Mouse (Mus musculus) hindbrain, embryonic 16.5 days (tissue): ENCODE results near the gene Fbxl19. TPM values are rescaled to one million over a fixed set of nuclear protein-coding genes. Genes with fewer than 3 reads are reported as not detected.
"Not testable (repeated sequence)": the region's sequence is repeated elsewhere in the genome, so short reads cannot be mapped to it uniquely, and the experiment has no call there.

Source experiments
- ATAC-seq: fragments of 200-750 bp; cut with Nextera tagmentation; 2 replicates; pipeline ENCODE4 v1.8.0; 2017; ENCODE audit warnings: moderate TSS enrichment, moderate library complexity
- H3K27ac ChIP-seq: fragments of 300-500 bp; sonication (generic); 2 replicates; pipeline ENCODE4 v1.5.1; 2014; ENCODE audit warnings: low read depth, mild to moderate bottlenecking, control low read depth, low read length, moderate library complexity
- H3K27me3 ChIP-seq: fragments of 300-500 bp; sonication (generic); replicated peaks from 2 replicates; pipeline ENCODE4 v1.6.1; 2014; ENCODE audit warnings: low read length; ENCODE audit not compliant: control insufficient read depth, insufficient read depth
- H3K36me3 ChIP-seq: fragments of 300-500 bp; sonication (generic); 2 replicates; pipeline ENCODE4 v1.6.1; 2014; ENCODE audit warnings: mild to moderate bottlenecking, low read length, moderate library complexity, mixed read lengths; ENCODE audit not compliant: control insufficient read depth, insufficient read depth
- H3K4me1 ChIP-seq: fragments of 300-500 bp; sonication (generic); 2 replicates; pipeline ENCODE4 v1.6.1; 2014; ENCODE audit warnings: low read depth, low read length; ENCODE audit not compliant: control insufficient read depth, insufficient read depth
- H3K4me2 ChIP-seq: fragments of 300-500 bp; sonication (generic); 2 replicates; pipeline ENCODE4 v1.6.1; 2014; ENCODE audit warnings: mild to moderate bottlenecking, low read length, control low read depth, moderate library complexity
- H3K4me3 ChIP-seq: fragments of 300-500 bp; sonication (generic); 2 replicates; pipeline ENCODE4 v1.5.1; 2014; ENCODE audit warnings: mild to moderate bottlenecking, low read length, control low read depth, moderate library complexity
- H3K9ac ChIP-seq: fragments of 300-500 bp; sonication (generic); 2 replicates; pipeline ENCODE4 v1.6.1; 2014; ENCODE audit warnings: low read depth, mild to moderate bottlenecking, control low read depth, low read length, moderate library complexity
- H3K9me3 ChIP-seq: fragments of 300-500 bp; sonication (generic); 2 replicates; pipeline ENCODE4 v1.6.1; 2014; ENCODE audit warnings: mild to moderate bottlenecking, low read length, moderate library complexity; ENCODE audit not compliant: control insufficient read depth
- WGBS: fragments of 180-500 bp; shearing (Covaris S2); extraction: QIAGEN DNeasy Blood & Tissue Kit; methylation state at CpG from one replicate; pipeline ENCODE4 v1.1.7; 2014; 5-methylcytosine and 5-hydroxymethylcytosine counted together
- polyA plus RNA-seq: library from polyadenylated mRNA; unstranded; fragments of >200 nt; fragmentation: Nextera tagmentation; extraction: Ambion mirVana; gene quantifications from 2 replicates; pipeline ENCODE4 v1.2.1, GENCODE M21; 2015

Gene Fbxl19
- polyA plus RNA-seq, 1 experiment from 2014 or later, result 6.8 TPM

GRCm38 (mm10) chr7:127719258-127719657 is 25.1 kb upstream of the Fbxl19 start:
- Histone ChIP-seq H3K4me3 (no peak overlapping the region), H3K9me3 (no peaks in the 10 kb centered on the region), H3K36me3 (no peaks in the 10 kb centered on the region), H3K27me3 (no peaks in the 10 kb centered on the region), H3K9ac (no peak overlapping the region), H3K4me2 (no peak overlapping the region), H3K4me1 (peaks cover 7% of the 10 kb centered on the region), H3K27ac (no peak overlapping the region)
- 87% methylated on average over 6 of the region's 6 CpGs for WGBS
- no peak for ATAC-seq

DNA sequence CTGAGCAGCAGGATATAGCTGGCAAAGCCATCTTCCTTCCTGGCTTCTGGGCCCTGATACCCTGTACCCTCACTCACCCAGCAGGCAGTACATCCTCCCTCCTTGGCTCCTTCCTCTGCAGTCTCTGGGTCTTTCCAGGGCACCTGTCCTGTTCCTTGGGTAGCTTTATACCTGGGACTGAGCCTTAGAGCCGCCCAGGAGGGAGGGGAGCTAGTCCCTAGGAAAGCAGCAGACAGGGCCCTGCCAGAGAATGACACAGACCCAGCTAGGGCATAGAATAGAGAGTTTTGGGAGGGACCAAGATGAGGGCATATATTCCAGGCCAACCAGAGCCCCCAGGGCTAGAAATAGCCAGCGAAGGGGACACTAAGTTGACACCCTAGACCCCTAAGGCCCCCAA is 18.9 kb upstream of the Fbxl19 start:
- Histone ChIP-seq H3K4me1 (no peaks in the 10 kb centered on the region), H3K36me3 (no peaks in the 10 kb centered on the region), H3K27me3 (no peaks in the 10 kb centered on the region), H3K9me3 (no peaks in the 10 kb centered on the region), H3K9ac (no peak overlapping the region), H3K4me3 (no peak overlapping the region), H3K4me2 (no peak overlapping the region), H3K27ac (no peak overlapping the region)
- 24% methylated on average over 2 of the region's 2 CpGs for WGBS
- no peak for ATAC-seq

GRCm38 (mm10) chr7:127725924-127726323 is 18.4 kb upstream of the Fbxl19 start:
- no peak overlapping the region for H3K9ac ChIP-seq
- no peaks in the 10 kb centered on the region for H3K9me3 ChIP-seq
- H3K4me1 ChIP-seq, result no peaks in the 10 kb centered on the region
- H3K27me3 ChIP-seq, result no peaks in the 10 kb centered on the region
- no peak overlapping the region for H3K27ac ChIP-seq
- H3K36me3 ChIP-seq, result no peaks in the 10 kb centered on the region
- no peak overlapping the region for H3K4me3 ChIP-seq
- WGBS, result 49% methylated on average over 6 of the region's 6 CpGs
- no peak overlapping the region for H3K4me2 ChIP-seq
- ATAC-seq, result no peak

DNA sequence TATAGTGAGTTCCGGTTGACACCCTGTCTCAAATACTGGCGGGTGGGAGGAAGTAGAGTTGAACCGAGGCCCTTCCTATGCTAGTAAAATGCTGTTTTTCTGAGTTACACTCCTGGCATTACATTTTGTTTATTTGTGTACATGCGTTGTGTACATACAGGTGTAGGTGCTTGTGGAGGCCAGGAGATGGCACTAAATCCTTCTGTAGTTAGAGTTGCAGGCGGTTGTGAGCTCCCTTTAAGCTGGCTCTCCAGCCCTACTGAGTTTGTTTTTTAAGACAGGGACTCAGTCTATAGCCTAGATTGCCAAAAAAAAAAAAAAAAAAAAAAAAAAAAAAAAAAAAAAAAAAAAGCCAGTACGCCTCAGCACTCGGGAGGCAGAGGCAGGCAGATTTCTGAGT is 16.4 kb upstream of the Fbxl19 start:
- Histone ChIP-seq H3K4me1 (no peaks in the 10 kb centered on the region), H3K27ac (no peak overlapping the region), H3K4me2 (no peak overlapping the region), H3K9ac (no peak overlapping the region), H3K4me3 (no peak overlapping the region), H3K9me3 (no peaks in the 10 kb centered on the region), H3K27me3 (no peaks in the 10 kb centered on the region), H3K36me3 (no peaks in the 10 kb centered on the region)
- 88% methylated on average over 7 of the region's 7 CpGs for WGBS
- ATAC-seq, result no peak

DNA sequence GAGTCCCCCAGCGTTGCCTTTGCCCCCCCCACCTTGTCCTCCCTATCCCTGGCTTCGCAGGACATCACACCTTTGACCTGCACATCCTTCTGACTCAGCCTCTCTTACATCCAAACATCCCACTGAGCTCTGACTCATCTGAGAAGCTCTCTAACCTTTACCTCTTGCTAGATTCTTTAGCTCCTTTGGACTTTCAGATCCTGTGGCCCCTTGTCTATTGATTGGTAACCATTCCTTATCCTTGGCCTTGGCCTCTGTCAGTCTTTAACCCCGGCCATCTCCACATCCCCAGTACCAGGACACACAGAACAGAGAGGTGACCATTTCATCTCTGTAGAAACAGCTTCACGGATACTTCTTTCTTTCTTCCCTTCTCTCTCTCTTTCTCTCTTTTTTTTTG is 14.2 kb upstream of the Fbxl19 start:
- Histone ChIP-seq H3K36me3 (no peaks in the 10 kb centered on the region), H3K9me3 (no peaks in the 10 kb centered on the region), H3K4me2 (no peak overlapping the region), H3K27ac (no peak overlapping the region), H3K4me3 (no peak overlapping the region), H3K4me1 (no peaks in the 10 kb centered on the region), H3K27me3 (no peaks in the 10 kb centered on the region), H3K9ac (no peak overlapping the region)
- WGBS, result 65% methylated on average over 4 of the region's 4 CpGs
- no peak for ATAC-seq

- no CpG with 5 or more reads among the region's 5 CpGs for WGBS
- not testable (repeated sequence) for H3K27me3 ChIP-seq, H3K9ac ChIP-seq, H3K4me2 ChIP-seq, H3K9me3 ChIP-seq, H3K4me3 ChIP-seq, ATAC-seq, H3K36me3 ChIP-seq, H3K27ac ChIP-seq, H3K4me1 ChIP-seq
These were observed 12.3 kb upstream of the Fbxl19 start, which contains the start of gene Ctf2 for GRCm38 (mm10) chr7:127732066-127732465. Gene Ctf2 (minus strand): TSS chr7:127732166.

DNA sequence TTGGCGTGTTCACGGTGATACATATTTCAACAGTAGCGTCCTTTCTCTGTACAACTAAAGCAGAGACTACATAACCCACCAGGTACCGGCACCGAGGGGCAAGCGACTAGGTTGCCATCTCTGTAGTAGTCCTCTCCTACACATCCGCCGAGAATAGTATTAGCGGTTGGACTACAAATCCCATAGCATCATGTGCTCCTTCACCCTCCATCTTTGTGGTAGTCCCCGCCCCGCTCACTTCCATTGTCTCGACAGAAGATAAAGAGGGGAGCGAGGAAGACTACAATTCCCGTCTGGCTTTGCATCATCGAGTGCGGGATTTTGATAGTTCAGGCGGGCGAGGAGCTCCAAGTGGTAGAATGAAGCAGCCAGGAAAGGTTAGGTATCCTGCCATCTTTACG is 908 bp downstream of the Fbxl19 start:
- H3K4me3 ChIP-seq, result peak overlapping the region; percentile 90
- peaks cover 10% of the 10 kb centered on the region for H3K36me3 ChIP-seq
- peak; percentile 88 for ATAC-seq
- peak overlapping the region; percentile 54 for H3K9ac ChIP-seq
- peak overlapping the region; percentile 59 for H3K4me2 ChIP-seq
- no peaks in the 10 kb centered on the region for H3K27me3 ChIP-seq
- H3K4me1 ChIP-seq, result peaks cover 16% of the 10 kb centered on the region
- under 1% methylated on average over 19 of the region's 19 CpGs for WGBS
- H3K27ac ChIP-seq, result peak overlapping the region; percentile 85
- no peaks in the 10 kb centered on the region for H3K9me3 ChIP-seq

DNA sequence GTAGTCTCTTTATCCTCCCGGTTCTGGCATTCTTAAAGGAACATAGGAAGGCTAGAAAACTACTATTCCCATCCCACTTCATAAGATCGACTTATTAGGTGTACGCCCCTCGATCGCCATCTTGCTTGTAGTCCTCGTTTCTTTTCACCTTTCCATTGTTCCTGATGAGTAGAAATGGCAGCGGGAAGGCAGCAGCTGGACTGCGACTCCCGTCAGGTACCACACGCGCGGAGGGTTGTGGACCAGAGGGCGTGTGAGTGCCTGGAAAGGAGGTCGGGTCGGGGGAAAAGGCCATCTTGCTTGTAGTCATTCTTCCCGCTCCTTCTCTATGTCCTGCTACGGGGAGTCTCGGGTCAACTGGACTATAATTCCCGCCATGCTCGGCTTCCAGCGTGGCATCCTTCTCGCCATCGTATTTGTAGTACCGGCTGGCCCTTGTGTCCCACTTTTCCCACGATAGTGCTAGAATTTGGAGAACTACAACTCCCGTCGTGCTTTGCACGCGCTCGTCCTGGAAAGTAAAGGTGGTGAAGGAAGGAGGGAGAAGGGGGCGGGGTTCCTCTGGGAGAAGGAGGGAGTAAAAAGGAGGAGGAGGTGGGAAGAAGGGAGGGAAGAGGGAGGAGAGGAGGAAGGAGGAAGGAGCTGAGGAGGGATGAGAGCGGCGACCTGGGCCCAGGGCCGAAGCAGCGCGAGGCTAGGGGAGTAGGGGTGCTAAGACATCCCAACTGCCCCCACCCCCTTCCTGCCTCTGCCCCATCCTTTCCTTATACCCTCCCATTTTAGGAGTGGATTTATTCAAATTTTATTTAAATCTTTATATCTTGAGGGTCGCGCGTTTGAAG is 1.5 kb downstream of the Fbxl19 start:
- Histone ChIP-seq H3K27me3 (no peaks in the 10 kb centered on the region), H3K4me2 (peak overlapping the region; percentile 72), H3K36me3 (peaks cover 15% of the 10 kb centered on the region), H3K27ac (peak overlapping the region; percentile 90), H3K9me3 (no peaks in the 10 kb centered on the region), H3K9ac (peak overlapping the region; percentile 92), H3K4me1 (peaks cover 16% of the 10 kb centered on the region), H3K4me3 (peak overlapping the region; percentile 90)
- under 1% methylated on average over 39 of the region's 39 CpGs for WGBS
- peak; percentile 94 for ATAC-seq

DNA sequence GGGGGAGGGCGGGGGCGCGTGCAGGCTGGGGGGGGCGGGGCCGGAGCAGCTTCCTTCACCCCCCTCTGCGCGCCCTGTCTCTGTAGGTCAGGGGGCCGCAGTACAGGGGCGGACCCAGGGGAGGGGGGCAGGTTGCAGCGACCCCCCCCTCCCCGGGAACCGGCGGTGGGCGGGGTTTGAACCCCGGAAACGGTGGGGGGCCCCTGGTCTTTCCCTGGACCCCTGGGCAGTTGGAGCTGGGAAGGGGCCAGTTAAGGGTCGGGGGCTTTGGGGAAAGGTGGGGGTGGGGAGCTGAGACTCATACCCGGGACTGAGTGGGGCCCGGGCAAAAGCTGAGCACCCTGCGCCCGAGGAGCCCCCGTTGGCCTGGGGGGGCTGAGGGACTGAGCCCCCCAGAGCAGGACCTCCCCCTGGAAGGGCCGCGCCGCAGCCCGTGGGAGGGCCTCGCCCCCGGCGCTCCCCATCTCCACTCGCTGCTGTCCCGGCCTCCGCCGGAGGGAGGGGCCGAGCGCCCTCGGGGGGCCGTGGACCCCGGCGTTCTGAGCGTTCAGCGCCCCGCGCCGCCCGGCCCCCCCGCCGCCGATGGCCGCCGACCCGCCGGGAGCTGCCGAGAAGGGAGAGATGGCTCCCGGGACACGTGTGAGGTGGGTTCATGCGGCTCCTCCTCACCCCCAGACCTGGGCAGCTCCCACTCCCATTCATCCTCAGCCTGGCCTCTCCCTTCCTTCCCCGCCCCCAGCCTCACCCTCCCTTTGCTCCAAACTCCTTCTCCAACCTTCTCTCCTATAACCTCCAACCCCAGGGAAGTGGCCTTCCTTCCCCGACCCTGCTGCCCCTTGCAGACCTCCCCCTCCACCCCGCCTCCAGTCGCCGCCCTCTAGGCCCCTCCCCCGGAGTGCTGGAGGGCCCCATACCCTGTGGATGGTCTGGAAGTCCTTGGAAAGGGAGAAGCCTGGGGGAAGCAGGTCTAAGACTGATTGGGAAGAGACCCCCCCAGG is 2.5 kb downstream of the Fbxl19 start:
- Histone ChIP-seq H3K4me1 (peaks cover 16% of the 10 kb centered on the region), H3K27me3 (no peaks in the 10 kb centered on the region), H3K4me3 (peak overlapping the region; percentile 90), H3K9me3 (no peaks in the 10 kb centered on the region), H3K9ac (peak overlapping the region; percentile 92), H3K27ac (peak overlapping the region; percentile 90), H3K36me3 (peaks cover 24% of the 10 kb centered on the region), H3K4me2 (peak overlapping the region; percentile 72)
- WGBS, result 0% methylated on average over 31 of the region's 62 CpGs
- no peak for ATAC-seq
